Mouse (Mus musculus): ENCODE measurements around the gene Proser3. TPM values are rescaled to one million over a fixed set of nuclear protein-coding genes. Genes with fewer than 3 reads are reported as not detected.

Proser3 gene
- 8.0 and 10.5 TPM in 2 replicates for polyA plus RNA-seq (2012; rRNA removed; ENCODE audit: low replicate concordance)

DNA sequence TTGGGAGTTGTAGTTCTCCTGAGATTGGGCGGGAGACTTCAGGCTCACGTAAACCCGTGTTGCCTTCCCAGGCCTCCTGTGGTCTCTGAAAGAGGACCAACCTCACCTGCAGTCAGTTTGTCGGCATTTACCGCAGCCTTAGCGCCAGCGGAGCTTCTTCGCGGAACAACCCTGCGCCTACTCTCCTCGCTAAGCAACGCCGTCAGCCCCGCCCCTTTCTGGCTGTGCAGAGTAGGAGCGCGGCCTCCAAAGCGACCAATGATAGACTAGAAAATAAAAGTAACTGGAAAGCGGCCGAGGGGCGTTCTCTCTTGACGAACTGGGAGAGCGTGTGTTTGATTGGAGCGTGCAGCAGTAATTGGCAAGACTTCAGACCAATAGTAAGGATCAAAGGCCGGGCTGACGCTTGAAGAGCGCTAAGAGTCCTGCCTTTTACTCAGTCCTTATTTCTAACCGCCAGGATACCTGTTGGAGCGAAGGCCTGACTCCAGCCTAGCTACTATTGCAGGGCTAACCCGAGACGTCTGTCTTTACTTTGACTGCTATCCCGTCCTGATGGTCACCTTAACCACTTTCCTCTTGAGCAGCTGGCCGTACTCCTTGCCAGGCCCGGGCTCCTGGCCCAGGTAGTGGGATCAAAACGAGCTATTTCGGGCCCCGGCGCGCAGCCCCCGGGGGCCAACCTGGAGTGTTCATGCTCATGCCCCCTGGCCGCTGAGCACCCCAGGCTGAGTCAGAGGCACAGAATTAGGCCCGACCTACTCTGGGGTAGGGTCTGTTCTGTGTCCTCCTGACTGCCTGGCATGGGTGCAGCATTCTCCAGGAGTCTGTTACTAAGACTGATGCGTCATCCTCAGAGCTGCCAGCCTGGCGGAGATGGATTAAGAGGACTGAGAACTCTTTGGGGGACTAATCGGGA is at the start of gene Proser3, which contains the start of gene Hspb6:
Proser3 (minus strand) TSS at position 198 of the 919 bp plus-strand sequence.
Hspb6 (plus strand) TSS at position 77 of the 919 bp plus-strand sequence.

DNA sequence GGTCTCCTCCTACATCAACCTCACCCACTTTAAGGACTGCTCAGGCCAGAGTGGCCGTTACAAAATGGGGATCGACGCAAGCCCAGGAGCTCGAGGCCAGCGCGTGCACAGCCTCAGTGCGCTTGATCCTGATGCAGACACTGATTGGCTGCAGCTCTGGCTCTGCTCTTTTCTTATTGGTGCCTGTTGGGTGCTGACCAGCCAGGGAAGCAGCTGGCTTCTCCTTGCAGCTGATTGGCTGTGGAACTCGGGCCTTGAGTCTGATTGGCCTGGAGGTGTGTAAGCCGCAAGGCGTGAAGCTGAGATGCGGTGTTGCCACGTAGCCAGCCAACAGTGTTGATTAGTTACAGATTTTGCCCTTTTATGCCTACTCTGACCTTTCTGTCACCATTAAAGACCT is 46.7 kb upstream of the Proser3 start, which contains the start of gene Zbtb32:
Zbtb32 (minus strand) TSS at position 124 of the 400 bp plus-strand sequence.

DNA sequence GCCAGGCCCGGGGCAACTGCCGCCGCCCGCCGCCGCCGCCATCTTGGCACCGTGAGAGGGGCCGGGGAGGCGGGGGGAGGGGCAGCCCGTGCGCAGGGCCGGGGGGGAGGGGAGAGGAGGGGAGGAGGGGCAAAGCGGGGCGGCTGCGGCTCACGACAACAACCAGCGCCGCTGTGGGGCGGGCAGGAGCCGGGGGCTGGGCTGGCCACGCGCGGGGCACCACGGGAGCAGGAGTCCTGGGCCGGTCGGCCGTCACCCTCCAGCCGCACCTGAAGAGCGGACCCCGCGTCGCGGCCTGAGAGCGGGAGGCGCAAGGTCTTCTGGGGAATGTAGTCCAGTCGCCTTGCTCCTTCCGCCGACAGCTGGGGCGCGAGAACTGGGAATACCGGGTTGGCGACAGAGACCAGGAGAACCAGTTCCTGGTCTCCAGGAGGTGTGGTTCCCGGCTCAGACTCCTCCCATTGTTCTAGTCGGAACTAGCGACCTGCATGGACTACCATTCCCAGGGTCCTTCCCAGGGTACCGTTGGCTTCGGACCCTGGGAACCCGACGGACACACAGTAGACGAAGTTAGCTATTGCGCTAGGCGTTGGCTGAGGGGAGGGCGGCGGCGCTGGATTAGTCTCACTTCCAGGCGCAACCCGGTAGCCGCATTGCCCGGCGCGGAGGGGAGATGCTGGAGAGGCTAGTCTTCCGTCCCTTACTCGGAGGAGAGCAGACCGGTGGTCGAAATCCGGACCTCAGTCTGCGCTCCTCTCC is 36.8 kb upstream of the Proser3 start, which contains the start of gene Kmt2b:
Kmt2b (minus strand) TSS at position 51 of the 759 bp plus-strand sequence.

DNA sequence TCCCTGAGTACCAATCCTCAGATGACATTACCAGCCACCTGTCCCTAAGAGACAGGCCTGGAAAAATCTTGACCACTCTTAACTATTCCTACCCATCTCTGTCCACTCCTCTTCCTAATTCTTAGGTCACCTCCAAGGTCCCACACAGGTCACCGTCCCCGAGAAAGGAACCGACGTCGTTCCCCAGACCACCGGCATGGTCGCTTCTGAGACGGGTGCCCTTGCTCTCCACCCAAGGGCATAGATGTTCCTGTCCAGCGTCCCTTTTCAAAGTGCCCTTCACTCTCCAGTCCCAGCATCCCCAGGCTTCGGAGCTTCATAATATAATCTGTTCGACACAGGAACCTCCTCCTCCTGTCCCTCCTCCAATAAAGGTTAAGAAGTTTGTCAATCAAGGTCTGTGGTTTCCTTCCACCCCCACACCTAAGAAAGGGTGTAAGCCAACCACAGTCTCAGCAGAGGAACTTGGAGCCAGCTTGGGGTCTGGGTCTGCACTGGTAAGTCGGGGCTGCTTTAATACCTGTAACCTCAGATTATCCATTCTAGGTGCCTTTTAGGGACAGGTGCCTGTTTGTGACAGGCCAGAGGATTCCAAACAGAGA is 13.0 kb upstream of the Proser3 start, which contains the start of gene Igflr1:
Igflr1 (plus strand) TSS at position 458 of the 602 bp plus-strand sequence.

DNA sequence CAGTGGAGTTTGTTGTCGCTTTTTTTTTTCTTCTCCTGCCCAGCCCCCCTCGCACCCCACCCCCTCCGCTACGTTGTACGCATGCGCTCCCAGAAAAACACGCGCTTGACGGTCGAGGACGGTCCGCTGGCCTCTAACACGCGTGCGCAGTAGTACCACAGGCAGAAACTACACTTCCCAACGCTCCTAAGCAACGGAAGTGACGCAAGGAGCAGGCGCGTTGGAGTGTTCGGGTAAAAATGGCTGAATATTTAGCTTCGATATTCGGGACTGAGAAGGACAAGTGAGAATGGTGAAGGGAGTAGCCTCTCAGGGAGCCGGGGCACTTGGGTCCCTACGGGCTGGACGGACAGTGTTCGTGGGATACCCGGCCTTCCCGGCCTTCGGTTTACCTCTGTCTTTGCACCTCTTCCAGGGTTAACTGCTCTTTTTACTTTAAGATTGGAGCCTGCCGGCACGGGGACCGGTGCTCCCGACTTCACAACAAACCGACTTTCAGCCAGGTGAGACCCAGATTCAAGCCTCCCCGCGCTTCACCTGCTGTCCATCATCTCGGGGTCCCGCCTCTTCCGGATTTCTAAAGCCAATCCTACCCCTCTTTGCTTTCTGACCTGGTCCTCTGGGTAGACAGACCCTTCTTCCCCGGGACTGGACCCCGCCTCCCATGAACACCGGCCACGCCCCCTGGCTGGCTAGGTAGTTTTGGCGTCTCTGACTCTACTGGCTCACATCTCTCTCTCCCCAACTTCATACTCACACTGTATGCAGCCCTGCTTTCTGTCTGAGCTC is 11.2 kb upstream of the Proser3 start, which contains the start of the genes U2af1l4, Gm49396 and Psenen:
U2af1l4 (plus strand) TSS at position 185 of the 789 bp plus-strand sequence.
Gm49396 (plus strand) TSS at position 228 of the 789 bp plus-strand sequence.
Psenen (minus strand) TSS at position 511 of the 789 bp plus-strand sequence.

DNA sequence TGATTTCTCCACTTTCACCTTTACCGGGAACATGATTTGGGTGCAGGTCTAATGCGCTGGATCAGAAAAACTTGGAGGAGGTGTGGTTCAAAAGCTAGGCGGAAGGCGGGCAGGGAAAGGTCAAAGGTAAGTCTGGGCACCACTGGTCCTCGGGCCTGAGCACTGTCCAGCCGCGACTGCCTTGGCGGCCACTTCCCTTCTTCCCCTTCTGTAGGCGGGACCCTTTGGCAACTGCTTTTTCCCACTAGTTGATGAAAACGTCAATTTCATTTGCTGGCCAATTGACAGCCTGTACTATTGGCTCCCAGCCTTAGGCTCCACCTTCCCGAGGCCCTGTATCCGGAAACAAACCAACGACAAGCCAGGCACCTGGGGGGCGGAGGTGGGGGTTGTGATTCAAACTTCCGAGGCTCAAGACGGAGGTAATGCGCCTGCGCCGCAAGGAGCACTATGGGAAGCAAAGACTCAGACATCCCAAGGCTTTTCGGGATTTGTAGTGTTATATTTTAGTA is 7.4 kb upstream of the Proser3 start, which contains the start of gene Lin37:
Lin37 (minus strand) TSS at position 396 of the 512 bp plus-strand sequence.

DNA sequence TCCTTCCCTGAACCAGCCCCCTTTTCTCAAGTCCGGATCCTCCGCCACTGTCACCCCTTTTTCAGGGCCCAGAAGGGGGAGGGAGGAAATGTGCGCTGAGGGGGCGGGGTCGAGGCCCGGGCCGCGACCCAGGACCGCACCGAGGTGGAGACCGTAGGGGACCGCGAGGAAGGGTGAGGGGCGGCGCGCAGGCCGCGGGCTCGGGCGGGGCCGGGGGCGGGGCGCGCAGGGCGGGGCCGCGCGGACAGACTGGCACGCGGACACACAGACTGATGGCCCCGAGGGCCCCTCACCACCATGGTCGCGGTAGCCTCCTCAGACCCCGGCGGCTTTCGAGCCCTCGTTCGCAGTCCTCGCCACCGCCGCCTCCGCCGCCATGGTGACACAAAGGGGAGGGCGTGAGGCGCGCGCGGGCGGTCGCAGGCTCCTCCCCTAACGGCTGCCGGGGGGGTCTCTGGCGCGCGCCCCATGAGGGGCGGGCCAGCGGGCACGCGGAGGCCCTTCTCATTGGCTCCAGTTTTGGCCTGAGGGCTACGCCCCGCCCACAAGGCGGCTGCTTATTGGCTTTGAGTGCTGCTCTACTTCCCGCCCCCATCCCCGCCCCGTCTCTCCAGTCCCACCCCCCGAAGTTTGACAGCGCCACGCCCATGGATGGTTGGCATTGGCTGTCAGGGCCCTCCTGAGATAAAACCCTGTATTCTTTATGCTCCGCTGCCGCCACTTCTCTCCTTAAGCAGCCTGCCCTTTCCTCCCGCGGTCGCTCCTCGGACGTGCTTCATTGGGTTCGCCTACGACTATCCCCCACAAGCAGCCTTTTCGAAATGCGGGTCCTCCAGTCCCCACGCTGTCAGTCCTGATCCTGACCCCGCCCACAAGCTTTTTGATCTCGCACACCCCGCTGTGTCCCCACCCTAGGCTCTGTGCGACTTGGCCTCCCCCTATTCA is 17.2 kb downstream of the Proser3 start, which contains the start of gene Arhgap33:
Arhgap33 (minus strand) TSS at position 428 of the 945 bp plus-strand sequence.

DNA sequence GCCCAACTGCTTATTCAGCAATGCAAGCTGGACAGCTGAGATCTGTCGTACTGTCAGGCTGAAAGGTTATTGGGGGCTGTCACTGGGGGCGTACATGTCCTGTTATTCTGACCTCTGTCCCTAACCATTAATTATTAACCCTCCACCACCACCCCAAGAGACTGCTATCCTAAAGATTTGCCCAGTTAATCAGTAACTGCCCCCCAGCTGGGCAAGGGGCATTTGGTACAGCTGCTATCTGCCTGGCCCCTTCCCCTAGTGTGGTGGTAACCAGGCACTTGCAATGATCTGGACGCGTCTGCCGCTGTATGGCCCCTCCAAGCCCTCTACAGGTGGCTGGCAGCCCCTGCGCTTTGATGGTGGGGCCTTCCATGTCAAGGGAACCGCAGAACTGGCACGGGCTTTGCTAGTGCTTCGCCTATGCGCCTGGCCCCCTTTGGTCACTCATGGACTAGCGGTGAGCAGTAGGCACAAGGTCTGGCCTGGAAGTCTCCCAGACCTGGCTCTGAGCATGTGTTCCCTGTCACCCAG is 58.6 kb downstream of the Proser3 start, which contains the start of gene Prodh2:
Prodh2 (plus strand) TSS at position 222 of the 531 bp plus-strand sequence.

Other genes with a start within 250 kb of the Proser3 start
- 159 and 218 TPM in 2 replicates for gene Alkbh6, start 243.6 kb downstream of the Proser3 start, polyA plus RNA-seq (2012; rRNA removed; ENCODE audit: low replicate concordance)
- gene Syne4, start 237.5 kb downstream of the Proser3 start, polyA plus RNA-seq (2012; rRNA removed; ENCODE audit: low replicate concordance) = 58.8 and 76.8 TPM in 2 replicates
- 0.52 and 2.0 TPM in 2 replicates for gene E130208F15Rik, start 230.6 kb downstream of the Proser3 start, polyA plus RNA-seq (2012; rRNA removed; ENCODE audit: low replicate concordance)
- gene Sdhaf1, start 228.4 kb downstream of the Proser3 start, polyA plus RNA-seq (2012; rRNA removed; ENCODE audit: low replicate concordance) = 18.7 and 40.8 TPM in 2 replicates
- gene Lrfn3, start 189.5 kb downstream of the Proser3 start, polyA plus RNA-seq (2012; rRNA removed; ENCODE audit: low replicate concordance) = 6.3 and 9.1 TPM in 2 replicates
- 324 and 410 TPM in 2 replicates for gene Tyrobp, start 138.5 kb downstream of the Proser3 start, polyA plus RNA-seq (2012; rRNA removed; ENCODE audit: low replicate concordance)
- gene Hcst, start 132.4 kb downstream of the Proser3 start, polyA plus RNA-seq (2012; rRNA removed; ENCODE audit: low replicate concordance) = 133 and 195 TPM in 2 replicates
- 16.2 and 37.4 TPM in 2 replicates for gene Nfkbid, start 130.6 kb downstream of the Proser3 start, polyA plus RNA-seq (2012; rRNA removed; ENCODE audit: low replicate concordance)
- 3.7 and 7.4 TPM in 2 replicates for gene Aplp1, start 106.8 kb downstream of the Proser3 start, polyA plus RNA-seq (2012; rRNA removed; ENCODE audit: low replicate concordance)
- gene Kirrel2, start 94.6 kb downstream of the Proser3 start, polyA plus RNA-seq (2012; rRNA removed; ENCODE audit: low replicate concordance) = 0.63 TPM in 1 of 2 replicates, not detected in the other
- 0.27 and 0.61 TPM in 2 replicates for gene Nphs1, start 94.0 kb downstream of the Proser3 start, polyA plus RNA-seq (2012; rRNA removed; ENCODE audit: low replicate concordance)
- 1.4 TPM in 1 of 2 replicates, not detected in the other for gene Prodh2, start 58.7 kb downstream of the Proser3 start, polyA plus RNA-seq (2012; rRNA removed; ENCODE audit: low replicate concordance)
- 10.7 and 22.5 TPM in 2 replicates for gene Arhgap33, start 17.2 kb downstream of the Proser3 start, polyA plus RNA-seq (2012; rRNA removed; ENCODE audit: low replicate concordance)
- gene Hspb6, start 121 bp downstream of the Proser3 start, polyA plus RNA-seq (2012; rRNA removed; ENCODE audit: low replicate concordance) = 49.5 and 798 TPM in 2 replicates
- gene Lin37, start 7.5 kb upstream of the Proser3 start, polyA plus RNA-seq (2012; rRNA removed; ENCODE audit: low replicate concordance) = 36.9 and 40.0 TPM in 2 replicates
- gene U2af1l4, start 11.0 kb upstream of the Proser3 start, polyA plus RNA-seq (2012; rRNA removed; ENCODE audit: low replicate concordance) = 58.9 and 66.3 TPM in 2 replicates
- gene Gm49396, start 11.0 kb upstream of the Proser3 start, polyA plus RNA-seq (2012; rRNA removed; ENCODE audit: low replicate concordance) = 2.1 and 2.5 TPM in 2 replicates
- 97.0 and 187 TPM in 2 replicates for gene Psenen, start 11.3 kb upstream of the Proser3 start, polyA plus RNA-seq (2012; rRNA removed; ENCODE audit: low replicate concordance)
- gene Igflr1, start 13.1 kb upstream of the Proser3 start, polyA plus RNA-seq (2012; rRNA removed; ENCODE audit: low replicate concordance) = 9.9 and 16.6 TPM in 2 replicates
- gene Kmt2b, start 36.4 kb upstream of the Proser3 start, polyA plus RNA-seq (2012; rRNA removed; ENCODE audit: low replicate concordance) = 63.8 and 73.1 TPM in 2 replicates
- 4.8 and 7.8 TPM in 2 replicates for gene Zbtb32, start 46.6 kb upstream of the Proser3 start, polyA plus RNA-seq (2012; rRNA removed; ENCODE audit: low replicate concordance)
- gene Upk1a, start 60.5 kb upstream of the Proser3 start, polyA plus RNA-seq (2012; rRNA removed; ENCODE audit: low replicate concordance) = 1.4 and 2.3 TPM in 2 replicates
- gene Cox6b1, start 73.9 kb upstream of the Proser3 start, polyA plus RNA-seq (2012; rRNA removed; ENCODE audit: low replicate concordance) = 332 and 742 TPM in 2 replicates
- gene Etv2, start 83.6 kb upstream of the Proser3 start, polyA plus RNA-seq (2012; rRNA removed; ENCODE audit: low replicate concordance) = not detected in 2 replicates
- gene Rbm42, start 98.0 kb upstream of the Proser3 start, polyA plus RNA-seq (2012; rRNA removed; ENCODE audit: low replicate concordance) = 53.5 and 112 TPM in 2 replicates
- gene Haus5, start 112.7 kb upstream of the Proser3 start, polyA plus RNA-seq (2012; rRNA removed; ENCODE audit: low replicate concordance) = 11.4 and 12.7 TPM in 2 replicates
- not detected in 2 replicates for gene Pmis2, start 119.3 kb upstream of the Proser3 start, polyA plus RNA-seq (2012; rRNA removed; ENCODE audit: low replicate concordance)
- not detected in 2 replicates for gene 2200002J24Rik, start 146.6 kb upstream of the Proser3 start, polyA plus RNA-seq (2012; rRNA removed; ENCODE audit: low replicate concordance)
- 0.05 and 0.70 TPM in 2 replicates for gene Atp4a, start 159.9 kb upstream of the Proser3 start, polyA plus RNA-seq (2012; rRNA removed; ENCODE audit: low replicate concordance)
- gene Tmem147, start 177.2 kb upstream of the Proser3 start, polyA plus RNA-seq (2012; rRNA removed; ENCODE audit: low replicate concordance) = 183 and 405 TPM in 2 replicates
- gene Gapdhs, start 191.4 kb upstream of the Proser3 start, polyA plus RNA-seq (2012; rRNA removed; ENCODE audit: low replicate concordance) = 0.09 and 0.10 TPM in 2 replicates
- gene Sbsn, start 199.2 kb upstream of the Proser3 start, polyA plus RNA-seq (2012; rRNA removed; ENCODE audit: low replicate concordance) = 6.5 and 14.4 TPM in 2 replicates
- 5.2 and 132 TPM in 2 replicates for gene Dmkn, start 211.5 kb upstream of the Proser3 start, polyA plus RNA-seq (2012; rRNA removed; ENCODE audit: low replicate concordance)
- 1.2 and 71.0 TPM in 2 replicates for gene Krtdap, start 235.6 kb upstream of the Proser3 start, polyA plus RNA-seq (2012; rRNA removed; ENCODE audit: low replicate concordance)